Mouse (Mus musculus): ENCODE results near the gene Hes6. TPM values are rescaled to one million over a fixed set of nuclear protein-coding genes. Genes with fewer than 3 reads are reported as not detected.
A peak's percentile ranks its signal among the peaks of the same experiment; 100 is the strongest.

Hes6 gene
- 10 to 100 TPM; 61.6 to 65.6 TPM for total RNA-seq (2021)

- intact Hi-C loops (cut with DNase I): no loop called here
- peak; percentile 98 for DNase-seq
Observed at GRCm38 (mm10) chr1:91413898-91414594, at the start of gene Hes6. Gene Hes6, minus strand, starts transcription at chr1:91414038.

- DNase-seq: no peak
- intact Hi-C loops (cut with DNase I): no loop called here
Observed at GRCm38 (mm10) chr1:91463336-91463995, 49.6 kb upstream of the Hes6 start.

- no peak for DNase-seq
- intact Hi-C loops (cut with DNase I): no loop called here
Observed at GRCm38 (mm10) chr1:91460564-91460963, 46.7 kb upstream of the Hes6 start.

DNA sequence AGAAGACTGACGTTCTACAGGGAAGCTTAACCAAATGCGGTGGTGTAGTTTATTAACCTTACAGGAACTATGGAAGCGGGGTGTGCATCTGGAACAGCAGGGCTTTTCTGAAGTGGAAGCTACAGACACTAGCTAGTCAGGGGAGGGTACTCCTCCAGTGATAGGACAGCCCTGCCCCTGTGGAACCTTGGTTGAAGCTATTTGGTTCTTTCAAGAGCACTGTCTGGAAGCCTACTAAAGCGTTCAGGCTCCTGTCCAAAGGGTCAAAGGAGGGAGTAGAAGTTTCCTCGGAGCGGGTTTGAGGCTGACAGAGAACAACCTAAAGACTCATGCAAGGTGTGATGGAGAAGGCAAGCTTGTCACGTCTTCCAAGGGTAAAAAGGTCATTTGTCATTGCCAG is 46.2 kb upstream of the Hes6 start:
- DNase-seq: no peak
- intact Hi-C loops (cut with DNase I): no loop called here

DNA sequence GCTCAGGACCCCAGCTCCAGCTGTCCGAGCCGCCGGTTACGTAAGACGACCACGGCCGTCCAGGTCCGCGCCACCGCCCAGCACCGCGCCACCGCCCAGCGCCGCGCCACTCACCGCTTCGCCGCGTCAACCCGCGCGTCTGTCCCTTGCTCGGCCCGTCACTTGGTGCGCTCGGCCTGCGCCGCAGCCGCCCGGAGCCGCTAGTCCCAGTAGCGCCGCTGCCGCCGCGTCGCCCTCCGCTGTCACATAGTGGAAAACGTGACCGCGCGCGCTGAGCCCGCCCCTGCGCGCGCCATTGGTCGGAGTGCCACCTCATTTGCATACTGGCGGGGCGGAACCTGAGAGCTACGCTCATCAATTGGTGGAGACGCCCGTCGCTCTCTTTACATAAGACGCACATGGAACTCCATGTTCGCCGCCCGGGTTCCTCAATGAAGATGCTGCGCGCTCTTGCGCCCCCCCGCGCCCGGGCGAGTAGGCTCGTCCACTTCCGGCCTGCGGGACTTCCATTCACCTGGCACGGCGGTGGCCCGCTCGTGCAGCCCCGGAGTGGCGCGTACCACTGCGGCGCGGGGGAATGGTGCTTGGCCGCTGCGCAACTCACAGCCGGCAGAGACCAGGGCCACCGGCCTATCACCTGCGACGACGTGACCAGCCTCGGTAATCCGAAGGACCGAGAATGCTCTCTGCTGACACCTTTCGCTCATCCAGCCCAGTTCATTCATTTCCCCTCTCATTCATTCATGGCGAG is 45.4 kb upstream of the Hes6 start, which contains the start of gene Per2:
Per2 (minus strand) TSS at position 266 of the 751 bp plus-strand sequence.
- intact Hi-C loops (cut with DNase I): no loop called here

GRCm38 (mm10) chr1:91458223-91458861 is 44.5 kb upstream of the Hes6 start:
- peak; percentile 77 for DNase-seq
- intact Hi-C loops (cut with DNase I): no loop called here

More for the DNA sequence above, 45.4 kb upstream of the Hes6 start, which contains the start of gene Per2:
- peak; percentile 99 for DNase-seq

DNA sequence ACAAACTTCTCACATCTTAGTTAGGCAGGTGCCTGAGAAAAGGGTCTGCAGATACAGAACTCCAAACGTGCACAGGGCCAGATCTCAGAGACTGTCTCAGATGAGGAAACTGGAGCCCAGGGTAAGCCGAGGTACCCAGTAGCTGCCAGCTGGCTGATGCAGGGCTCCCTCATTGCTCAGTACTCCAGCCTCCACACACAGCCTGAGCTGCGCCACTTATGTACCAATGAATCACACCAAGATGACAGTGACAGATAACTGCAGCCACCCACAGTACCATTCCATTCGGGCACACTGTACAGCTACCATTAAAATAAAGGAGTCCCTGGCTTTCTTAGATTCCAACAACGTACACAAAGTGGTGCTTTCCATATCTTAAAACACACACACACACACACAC is 43.9 kb upstream of the Hes6 start:
- no peak for DNase-seq
- intact Hi-C loops (cut with DNase I): no loop called here

DNA sequence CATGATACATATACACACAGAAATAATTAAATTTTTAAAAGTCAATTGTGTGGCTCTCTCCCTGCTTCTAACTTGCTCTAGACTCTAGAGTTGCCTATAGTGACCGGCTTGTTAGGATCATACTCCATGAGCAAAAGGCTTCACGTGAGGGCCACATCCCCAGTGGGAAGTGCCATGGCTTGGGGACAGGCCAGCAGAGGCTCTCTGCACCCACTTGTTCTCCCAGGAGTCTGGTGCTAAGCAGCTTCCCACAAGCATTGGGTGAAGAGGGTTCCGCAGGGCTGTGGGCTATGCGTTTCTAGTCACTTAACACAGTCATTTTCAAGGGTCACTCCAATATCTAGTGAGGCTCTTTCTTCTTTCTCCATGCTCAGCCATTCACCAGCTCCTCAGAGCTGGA is 43.3 kb upstream of the Hes6 start:
- no peak for DNase-seq
- intact Hi-C loops (cut with DNase I): no loop called here

GRCm38 (mm10) chr1:91456301-91456801 is 42.5 kb upstream of the Hes6 start:
- intact Hi-C loops (cut with DNase I): no loop called here

GRCm38 (mm10) chr1:91455661-91456161 is 41.9 kb upstream of the Hes6 start:
- intact Hi-C loops (cut with DNase I): no loop called here
- DNase-seq: no peak

More at GRCm38 (mm10) chr1:91456301-91456801, 42.5 kb upstream of the Hes6 start:
- peak; percentile 54 for DNase-seq

- intact Hi-C loops (cut with DNase I): no loop called here
- no peak for DNase-seq
Observed at GRCm38 (mm10) chr1:91454927-91455326, 41.1 kb upstream of the Hes6 start.

DNA sequence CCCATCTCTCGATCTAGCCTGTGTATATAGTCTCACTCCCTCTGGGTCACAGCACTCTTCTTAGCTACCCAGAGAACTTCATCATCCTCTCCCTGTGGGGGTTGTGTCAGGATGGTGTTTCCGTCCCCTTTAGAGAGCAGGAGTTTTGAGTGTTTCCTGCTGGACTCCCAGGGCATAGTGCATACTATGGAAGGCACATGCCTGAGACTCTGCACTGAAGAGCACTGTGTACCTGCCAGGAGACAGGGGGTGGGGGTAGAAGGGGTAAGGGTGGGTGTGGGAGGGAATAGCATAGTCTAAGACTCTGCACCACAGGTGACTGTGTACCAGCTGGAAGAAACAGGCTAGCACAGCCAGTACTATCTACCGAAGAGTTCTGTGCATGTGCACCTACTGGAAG is 40.5 kb upstream of the Hes6 start:
- intact Hi-C loops (cut with DNase I): no loop called here
- DNase-seq: no peak

GRCm38 (mm10) chr1:91453932-91454331 is 40.1 kb upstream of the Hes6 start:
- intact Hi-C loops (cut with DNase I): no loop called here

DNA sequence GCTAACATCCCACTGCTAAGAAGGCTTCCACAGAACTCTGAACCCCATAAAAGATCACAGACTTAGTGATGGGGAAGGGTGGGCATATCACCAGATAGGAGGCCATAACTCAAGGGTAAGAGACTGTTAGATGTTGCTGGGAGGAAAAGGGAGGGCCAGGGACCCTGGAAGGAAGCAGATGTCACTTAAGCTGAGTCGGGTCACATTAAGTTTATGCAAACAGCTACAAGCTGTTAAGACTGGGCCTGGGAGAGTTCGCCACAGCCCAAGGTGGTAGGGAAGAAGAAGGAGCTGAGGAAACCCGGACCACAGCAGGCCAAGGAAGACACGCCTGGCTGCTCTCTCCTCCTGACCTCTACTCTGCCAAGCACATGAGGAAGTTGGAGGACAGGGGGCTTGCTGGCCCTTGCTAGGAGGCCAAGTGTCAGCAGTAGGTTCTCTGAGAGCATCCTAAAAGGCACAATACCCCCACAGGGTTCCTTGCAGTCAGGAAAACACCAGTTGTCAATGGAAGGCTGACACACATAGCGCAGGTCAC is 37.8 kb upstream of the Hes6 start:
- intact Hi-C loops (cut with DNase I): no loop called here
- no peak for DNase-seq

More at GRCm38 (mm10) chr1:91453932-91454331, 40.1 kb upstream of the Hes6 start:
- no peak for DNase-seq

GRCm38 (mm10) chr1:91450851-91451250 is 37.0 kb upstream of the Hes6 start:
- intact Hi-C loops (cut with DNase I): no loop called here
- DNase-seq: peak; percentile 46

- DNase-seq: no peak
- intact Hi-C loops (cut with DNase I): no loop called here
Observed at GRCm38 (mm10) chr1:91448688-91449087, 34.9 kb upstream of the Hes6 start.

DNA sequence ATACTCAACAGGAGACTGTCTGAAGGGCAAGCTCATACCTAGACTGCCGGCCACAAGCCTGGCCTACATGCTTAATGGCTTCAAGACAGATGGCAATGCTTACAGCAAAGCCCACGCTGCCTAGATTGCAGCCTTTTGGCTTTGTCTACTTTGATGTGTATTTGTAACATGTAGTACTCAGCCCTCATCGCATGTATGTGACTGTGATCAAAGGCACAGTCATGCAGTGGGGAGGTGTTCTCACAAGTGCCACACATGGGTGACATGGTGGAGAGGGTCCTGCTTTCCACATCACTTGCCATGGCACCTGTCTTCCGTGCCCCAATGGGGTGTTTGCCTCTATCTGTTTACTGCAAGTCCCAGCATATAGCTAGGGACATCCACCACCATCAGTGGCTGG is 32.7 kb upstream of the Hes6 start:
- no peak for DNase-seq
- intact Hi-C loops (cut with DNase I): no loop called here

DNA sequence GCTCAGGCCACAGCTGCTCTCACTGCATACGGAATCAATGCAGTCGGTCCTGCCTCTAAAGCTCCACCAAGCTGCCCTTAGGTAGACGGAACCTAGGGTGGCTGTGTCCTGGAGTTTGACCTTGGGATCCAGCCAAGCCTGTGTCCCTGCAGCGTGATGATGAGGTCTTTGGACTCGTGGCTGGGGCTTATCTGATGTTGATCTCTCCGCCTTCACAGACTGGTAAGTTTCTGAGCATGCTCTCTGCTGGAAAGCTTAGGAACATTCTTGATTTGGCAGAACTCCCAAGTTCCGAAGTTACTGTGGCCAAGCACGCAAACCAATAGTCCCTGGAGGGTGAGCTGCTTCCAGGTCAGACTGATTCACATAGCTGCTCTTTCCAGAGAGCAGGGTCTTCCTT is 32.2 kb upstream of the Hes6 start:
- no peak for DNase-seq

DNA sequence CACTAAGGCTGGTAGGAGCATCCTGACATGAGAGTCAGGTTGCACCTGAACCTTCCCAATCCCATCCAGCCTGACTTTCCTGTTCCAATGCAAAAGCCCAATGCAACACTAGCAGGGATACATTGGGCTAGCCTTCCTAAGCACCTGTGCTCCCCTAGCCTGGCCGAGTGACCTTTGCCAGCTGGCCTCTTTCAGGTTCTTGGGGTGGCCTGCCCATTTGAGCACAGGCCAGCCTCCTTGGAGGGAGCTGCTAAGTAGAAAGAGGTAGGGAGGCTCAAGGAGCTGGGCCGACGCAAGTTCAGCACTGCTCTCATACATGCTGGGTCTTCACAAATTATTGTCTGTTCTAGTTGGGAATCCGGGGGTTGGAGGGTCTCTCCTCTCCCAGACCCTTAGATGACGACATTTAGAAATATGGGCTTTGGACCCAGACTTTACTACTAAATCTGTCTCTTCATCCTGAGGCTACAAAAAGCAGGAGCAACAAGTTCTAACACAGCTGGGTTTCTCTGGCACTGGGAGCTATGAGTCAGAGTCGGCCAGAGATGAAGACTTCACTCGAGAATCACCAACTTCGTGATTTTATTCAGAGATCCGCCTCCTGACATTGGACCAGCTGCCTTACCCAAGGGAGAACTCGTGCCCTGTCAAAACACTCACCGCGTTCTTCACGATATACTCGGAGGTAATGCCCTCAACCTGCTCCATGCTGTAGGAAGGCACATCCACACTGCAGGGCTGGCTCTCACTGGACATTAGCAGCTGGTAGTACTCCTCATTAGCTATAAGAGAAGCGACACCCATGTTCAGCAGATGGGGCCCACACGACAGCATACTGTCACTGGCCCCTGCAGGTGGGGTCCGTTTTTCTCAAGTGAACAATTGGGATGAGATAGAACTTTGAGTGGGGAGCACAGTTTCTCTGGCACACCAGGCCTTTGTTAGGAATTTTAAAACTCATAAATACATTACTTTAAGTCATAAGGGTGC is 31.3 kb upstream of the Hes6 start:
- intact Hi-C loops (cut with DNase I): no loop called here
- DNase-seq: no peak

More for the DNA sequence above, 32.2 kb upstream of the Hes6 start:
- intact Hi-C loops (cut with DNase I): no loop called here
